Mouse (Mus musculus): ENCODE data around the gene Gabra1.

Gene Gabra1

DNA sequence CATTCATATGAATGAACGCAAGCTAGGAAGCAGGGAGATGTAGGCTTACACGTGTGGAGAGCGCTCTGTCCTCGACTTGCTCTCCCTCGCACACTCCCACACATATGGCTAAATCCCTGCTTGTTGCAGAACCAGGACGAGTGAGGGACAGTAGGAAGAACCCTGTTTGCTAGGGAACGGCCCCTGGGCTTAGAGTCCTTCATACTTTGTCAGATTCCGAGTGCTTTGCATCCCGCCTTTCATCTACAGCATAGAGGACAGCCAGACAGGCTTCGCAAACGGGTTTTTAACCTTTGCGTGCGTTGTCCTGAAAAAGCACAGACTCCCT, at the start of gene Gabra1:
TSS of gene Gabra1 (minus strand) at position 106 of the 328 bp plus-strand sequence.
- no peak for DNase-seq (ENCODE audit: extremely low read depth, low read depth)

DNA sequence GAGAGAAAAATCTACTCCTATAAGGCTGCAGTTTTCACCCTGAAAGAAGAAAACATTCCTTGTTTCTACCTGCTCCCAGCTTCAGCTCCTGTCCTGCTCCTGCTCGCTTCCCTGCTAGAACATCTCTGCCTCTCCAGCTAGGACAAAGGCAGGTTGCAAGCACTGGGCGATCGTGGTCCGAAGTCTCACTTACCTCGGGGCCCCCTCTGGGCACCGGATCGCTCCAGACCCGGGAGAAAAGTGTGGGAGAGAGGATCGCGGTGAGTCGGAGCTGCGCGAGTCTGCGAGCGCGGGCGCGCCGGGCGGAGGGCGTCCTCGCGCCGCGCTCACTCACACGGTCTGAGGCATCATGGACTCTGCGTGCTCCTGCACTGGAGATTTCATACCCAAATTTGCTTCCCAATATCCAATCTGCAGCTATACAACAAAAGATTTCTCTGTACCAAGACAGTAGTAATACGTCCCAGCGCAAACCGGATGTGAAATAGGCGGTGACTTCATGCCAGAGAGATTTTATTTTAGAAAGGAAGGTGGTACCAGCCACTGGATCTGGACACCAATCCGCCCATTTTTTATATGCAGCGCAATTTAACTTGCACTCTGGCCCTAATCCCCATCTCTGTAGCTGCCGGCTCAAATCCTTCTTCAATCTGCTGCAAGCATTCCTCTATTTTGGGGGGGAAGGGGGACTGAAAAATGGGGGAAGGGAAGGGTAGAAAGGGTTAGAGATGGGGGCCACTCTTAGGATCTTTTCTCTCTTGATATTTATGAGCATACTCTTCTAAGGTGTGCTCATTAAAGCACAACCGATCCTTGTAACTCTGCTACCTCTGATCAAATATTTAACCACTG, 531 bp downstream of the Gabra1 start:
- DNase-seq (ENCODE audit: extremely low read depth, low read depth): no peak

DNA sequence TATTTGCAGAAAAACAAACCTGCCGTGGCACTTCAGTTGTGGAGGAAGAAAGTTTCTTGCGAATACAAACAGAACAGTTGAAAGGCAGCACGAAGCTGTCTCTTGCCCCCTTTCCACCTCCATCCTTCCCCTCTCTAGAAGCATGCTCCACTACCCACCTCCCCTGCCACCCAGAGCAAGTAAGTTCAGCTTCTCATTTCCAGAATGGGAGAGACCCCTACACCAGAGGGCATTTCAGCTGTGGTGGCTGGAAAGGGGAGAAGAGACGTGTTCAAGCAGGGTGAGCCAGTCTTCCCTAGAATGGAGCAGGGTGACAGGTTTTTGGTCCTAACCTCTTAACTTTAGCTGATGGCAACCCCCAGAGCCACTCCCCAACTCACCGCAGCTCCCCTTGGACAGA, 1.3 kb downstream of the Gabra1 start:
- DNase-seq (ENCODE audit: extremely low read depth, low read depth): no peak

DNA sequence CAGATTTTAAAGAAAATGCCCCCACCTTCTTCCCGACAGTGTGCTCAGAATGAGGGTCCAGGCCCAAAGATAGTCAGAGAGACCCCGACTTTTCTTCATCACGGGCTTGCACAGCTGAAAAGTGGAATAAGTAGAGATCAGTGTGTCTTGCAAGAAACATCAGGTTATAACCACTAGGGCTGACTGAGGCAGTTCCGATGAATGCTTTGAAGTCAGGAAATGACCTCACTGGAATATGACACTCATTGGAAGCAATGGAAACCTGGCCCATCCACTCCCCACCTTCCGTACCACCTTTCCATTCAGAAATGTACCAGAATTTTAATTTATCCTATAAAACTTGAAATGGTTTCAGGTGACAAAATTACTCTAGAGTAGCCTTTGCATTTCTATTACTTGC, 3.2 kb downstream of the Gabra1 start:
- DNase-seq (ENCODE audit: extremely low read depth, low read depth): no peak

DNA sequence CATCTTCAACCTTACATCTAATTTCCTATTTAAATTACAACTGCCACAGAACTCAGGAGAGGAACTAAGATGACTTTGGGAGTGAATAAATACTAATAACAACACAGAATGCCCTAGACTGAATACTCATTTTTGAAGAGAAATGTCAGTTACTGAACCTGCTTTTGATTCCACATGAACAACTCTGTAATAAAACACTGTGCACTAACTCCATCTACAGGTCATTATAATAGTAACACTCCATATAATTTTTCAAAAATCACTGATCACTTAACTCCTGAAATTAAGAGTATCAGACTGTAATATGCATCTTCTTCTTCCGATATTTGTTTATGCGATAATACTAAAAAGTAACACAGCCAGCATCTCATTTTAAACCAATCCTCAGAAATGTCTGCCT, 4.4 kb downstream of the Gabra1 start:
- DNase-seq (ENCODE audit: extremely low read depth, low read depth): no peak

DNA sequence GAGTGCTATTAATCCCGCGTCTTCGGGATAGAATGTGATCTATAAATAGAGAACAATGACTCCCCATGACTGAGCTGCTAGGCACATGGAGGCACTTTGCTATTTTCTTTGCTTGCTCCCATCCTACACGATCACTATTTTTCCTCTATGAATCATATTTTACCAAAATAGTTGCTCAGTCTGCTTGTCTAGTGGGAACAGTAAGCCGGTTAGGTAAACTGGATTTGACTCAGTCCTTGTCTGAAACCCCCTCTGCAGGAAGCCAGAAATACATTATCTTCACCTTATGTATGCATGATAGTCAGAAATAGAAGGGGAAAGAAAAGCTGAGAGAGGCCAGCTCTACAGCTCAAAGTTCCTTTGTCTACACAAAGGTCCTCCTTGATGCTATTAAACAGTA, 31.3 kb downstream of the Gabra1 start:
- DNase-seq (ENCODE audit: extremely low read depth, low read depth): no peak

DNA sequence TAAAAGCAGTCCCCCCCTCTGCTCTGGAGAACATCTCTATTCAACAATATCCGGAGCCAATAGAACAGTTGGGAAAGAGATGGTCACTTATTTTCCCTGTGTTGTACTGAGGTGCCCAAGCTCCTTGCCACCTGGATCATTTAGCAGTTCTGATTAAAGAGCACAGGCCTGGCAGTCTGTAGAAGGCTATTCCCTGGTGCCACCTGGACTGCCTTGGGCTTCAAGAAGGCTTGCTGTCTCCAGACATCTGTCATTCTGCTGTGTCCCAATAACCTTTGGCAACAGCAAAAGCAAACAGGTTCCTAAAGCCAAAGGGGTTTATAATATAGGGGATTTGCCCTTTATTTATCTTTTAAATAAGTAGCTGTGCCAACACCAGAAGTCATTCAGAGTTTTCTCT, 65.8 kb downstream of the Gabra1 start:
- no peak for DNase-seq (ENCODE audit: extremely low read depth, low read depth)

DNA sequence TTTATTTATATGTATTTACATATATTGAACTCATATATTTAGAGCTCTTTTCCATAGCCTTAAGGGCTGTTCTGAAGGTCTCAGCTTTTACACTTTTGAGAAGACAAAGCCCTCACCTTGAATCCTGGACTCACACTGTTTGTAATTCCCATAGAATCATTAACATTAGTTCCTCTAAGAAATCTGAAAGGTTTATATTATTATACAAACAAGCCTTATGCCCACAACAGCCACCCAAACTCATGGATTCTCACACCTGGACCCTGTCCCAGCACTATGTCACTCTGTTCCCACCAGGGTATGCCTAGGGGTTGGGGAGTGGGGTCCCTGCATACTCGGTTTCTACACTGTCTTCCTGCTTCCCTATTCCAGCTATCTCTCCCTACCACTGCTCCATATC, 72.7 kb downstream of the Gabra1 start:
- DNase-seq (ENCODE audit: extremely low read depth, low read depth): no peak

DNA sequence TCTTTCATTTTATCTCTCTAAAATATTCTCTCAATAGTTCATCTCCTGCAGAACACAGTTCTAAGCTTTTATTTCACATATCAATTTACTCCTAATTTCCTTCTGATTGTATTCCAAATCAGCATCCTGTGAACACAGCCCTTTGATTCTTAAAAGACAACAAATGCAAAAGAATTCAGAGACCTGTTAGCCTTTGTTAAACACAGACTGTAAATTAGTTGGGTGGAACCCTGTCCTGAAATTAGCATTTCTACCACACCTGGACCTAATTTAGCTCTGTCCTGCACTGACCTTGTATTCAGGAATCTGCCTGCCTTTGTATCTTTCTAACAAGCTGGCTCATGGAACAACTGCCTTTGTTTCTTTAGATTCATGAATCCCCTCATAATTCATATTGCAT, 73.1 kb downstream of the Gabra1 start:
- DNase-seq (ENCODE audit: extremely low read depth, low read depth): no peak

DNA sequence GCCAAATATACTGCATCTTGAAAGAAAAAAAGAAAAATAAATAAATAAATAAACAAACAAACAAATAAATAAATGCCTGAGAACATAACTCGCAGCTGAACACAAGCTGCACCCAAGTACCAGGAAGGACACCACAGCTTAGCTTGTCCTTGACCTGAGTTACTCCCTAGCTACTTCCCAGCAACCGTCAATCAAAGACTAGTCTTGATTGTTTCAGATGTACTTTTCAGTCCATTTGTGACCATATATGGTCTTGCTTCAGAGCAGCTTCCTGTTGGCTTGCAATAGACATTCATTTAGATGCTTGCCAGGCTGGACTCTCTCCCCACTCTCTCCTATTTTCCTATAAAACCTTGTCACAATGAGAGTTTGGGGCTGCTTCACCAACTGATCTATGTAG, 87.2 kb downstream of the Gabra1 start:
- no peak for DNase-seq (ENCODE audit: extremely low read depth, low read depth)

Data from MEL-GATA-1-ER (cell line).